Mouse (Mus musculus): ENCODE data around the gene Tmem117.

GRCm38 (mm10) chr15:94801462-94801861, 172.4 kb downstream of the Tmem117 start:
- no peak for TF ChIP-seq CTCF (IDR thresholded peaks at IDR 0.05; ENCODE audit: control insufficient read depth, insufficient read depth, insufficient replicate concordance, low read depth, low read length)
- TF ChIP-seq POLR2A (IDR thresholded peaks at IDR 0.05; ENCODE audit: control insufficient read depth, low read depth, low read length) = 0 out of 2 replicates have a peak, but pooled peaks have one; percentile 21

Measured in testis, adult 2 months (tissue).